Mouse (Mus musculus) liver, adult 2 months (tissue): ENCODE results near the gene Faf1.

Experiments
- CTCF ChIP-seq: fragments of 200-500 bp; IDR thresholded peaks from 2 replicates; pipeline ENCODE4 v1.5.1; 2011; ENCODE audit warnings: low read depth, low read length, control low read depth
- POLR2A ChIP-seq: fragments of 200-500 bp; IDR thresholded peaks from 2 replicates; pipeline ENCODE4 v1.6.1; 2011; ENCODE audit warnings: low read length, control low read depth; ENCODE audit not compliant: insufficient read depth; ENCODE audit errors: extremely low read depth

DNA sequence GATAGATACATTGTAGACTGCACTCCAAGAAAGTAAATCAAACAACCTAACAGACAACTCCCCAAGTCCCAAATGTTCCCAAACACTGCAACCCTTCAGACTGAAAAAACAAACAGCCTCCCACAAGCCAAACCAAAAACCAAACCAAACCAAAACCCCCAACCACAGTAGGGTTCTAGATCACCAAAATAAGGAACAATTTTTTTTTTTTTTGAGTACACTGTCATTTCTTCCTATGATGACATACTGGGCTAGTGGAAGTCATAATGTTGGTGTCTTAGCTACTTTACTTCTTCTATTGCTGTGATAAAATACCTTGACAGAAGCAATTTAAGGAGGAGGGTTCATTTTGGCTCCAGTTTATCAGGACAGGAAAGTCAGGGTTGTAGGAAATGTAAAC, 16.3 kb downstream of the Faf1 start:
- TF ChIP-seq POLR2A (no peak), CTCF (no peak)
